Mouse (Mus musculus) lung, adult 2 months (tissue): ENCODE data around the gene Zfp956. TPM values are rescaled to one million over a fixed set of nuclear protein-coding genes. Genes with fewer than 3 reads are reported as not detected.

Experiments
- DNase-seq: peaks from one replicate; pipeline ENCODE4 v3.0.0; 2022
- H3K4me1 ChIP-seq: fragments of 200-500 bp; 2 replicates; pipeline ENCODE4 v1.6.1; 2011; ENCODE audit warnings: low read length; ENCODE audit not compliant: control insufficient read depth, insufficient read depth
- H3K4me3 ChIP-seq: fragments of 200-500 bp; replicated peaks from 2 replicates; pipeline ENCODE3; 2011; ENCODE audit warnings: low read depth, mild to moderate bottlenecking, control low read depth, low read length; ENCODE audit errors: extremely low read depth
- CTCF ChIP-seq: fragments of 200-500 bp; IDR thresholded peaks from 2 replicates; pipeline ENCODE4 v1.5.1; 2011; ENCODE audit warnings: mild to moderate bottlenecking, low read length, control low read depth; ENCODE audit not compliant: insufficient read depth
- POLR2A ChIP-seq: fragments of 200-500 bp; IDR thresholded peaks from 2 replicates; pipeline ENCODE4 v1.6.1; 2011; ENCODE audit warnings: low read depth, mild to moderate bottlenecking, control low read depth, low read length, borderline replicate concordance; ENCODE audit errors: extremely low read depth
- WGBS: fragments of 180-500 bp; shearing (Covaris S2); methylation state at CpG from one replicate; pipeline ENCODE4 v1.1.7; 2018; 5-methylcytosine and 5-hydroxymethylcytosine counted together
- polyA plus RNA-seq: library from polyadenylated mRNA; depleted of rRNA; stranded (reverse); fragments of >200 nt; gene quantifications from 2 replicates; pipeline ENCODE4 v1.2.3, GENCODE M21; 2012; rRNA removed

The Zfp956 gene
- polyA plus RNA-seq = 8.9 and 9.4 TPM in 2 replicates

GRCm38 (mm10) chr6:47953191-47953726 is at the start of gene Zfp956:
TSS of gene Zfp956 (plus strand) at chr6:47953390.
- TF ChIP-seq POLR2A (peak; percentile 79; the same call in 1 of the 2 replicates), CTCF (no peak)
- DNase-seq = peak; percentile 96
- Histone ChIP-seq H3K4me3 (peak within 1 kb of the TSS; percentile 86), H3K4me1 (no peaks in the 10 kb centered on the region)
- WGBS = under 1% methylated on average over 31 of the region's 31 CpGs

GRCm38 (mm10) chr6:47903587-47903986 is 49.6 kb upstream of the Zfp956 start:
- 81% methylated on average over 4 of the region's 4 CpGs for WGBS
- Histone ChIP-seq H3K4me3 (no peak overlapping the region), H3K4me1 (no peaks in the 10 kb centered on the region)
- TF ChIP-seq CTCF (no peak), POLR2A (no peak)
- no peak for DNase-seq

- TF ChIP-seq POLR2A = no peak
- no peak for TF ChIP-seq CTCF
- 85% methylated on average over 19 of the region's 19 CpGs for WGBS
- no peak for DNase-seq
- Histone ChIP-seq H3K4me1 (no peaks in the 10 kb centered on the region), H3K4me3 (no peak overlapping the region)
These were observed 48.8 kb upstream of the Zfp956 start for GRCm38 (mm10) chr6:47904361-47904760.

GRCm38 (mm10) chr6:47904917-47905695 is 48.1 kb upstream of the Zfp956 start:
- no peak overlapping the region for H3K4me3 ChIP-seq
- H3K4me1 ChIP-seq = no peaks in the 10 kb centered on the region
- no peak for DNase-seq
- WGBS = 80% methylated on average over 44 of the region's 44 CpGs
- TF ChIP-seq POLR2A = no peak
- TF ChIP-seq CTCF = no peak

- no peak for TF ChIP-seq POLR2A
- no peak for TF ChIP-seq CTCF
- 98% methylated on average over 5 of the region's 5 CpGs for WGBS
- no peak overlapping the region for H3K4me3 ChIP-seq
- no peaks in the 10 kb centered on the region for H3K4me1 ChIP-seq
- no peak for DNase-seq
These were observed 46.9 kb upstream of the Zfp956 start for GRCm38 (mm10) chr6:47906326-47906725.

- Histone ChIP-seq H3K4me1 (no peaks in the 10 kb centered on the region), H3K4me3 (no peak overlapping the region)
- 89% methylated on average over 1 of the region's 1 CpGs for WGBS
- TF ChIP-seq CTCF (no peak), POLR2A (no peak)
- no peak for DNase-seq
These were observed 44.2 kb upstream of the Zfp956 start for GRCm38 (mm10) chr6:47909007-47909406.

GRCm38 (mm10) chr6:47911650-47912049 is 41.5 kb upstream of the Zfp956 start:
- no peak for DNase-seq
- no peak overlapping the region for H3K4me3 ChIP-seq
- no peak for TF ChIP-seq POLR2A
- no peak for TF ChIP-seq CTCF
- WGBS = 31% methylated on average over 1 of the region's 1 CpGs
- H3K4me1 ChIP-seq = no peaks in the 10 kb centered on the region

GRCm38 (mm10) chr6:47912991-47913390 is 40.2 kb upstream of the Zfp956 start:
- DNase-seq = no peak
- Histone ChIP-seq H3K4me3 (no peak overlapping the region), H3K4me1 (no peaks in the 10 kb centered on the region)
- 41% methylated on average over 3 of the region's 3 CpGs for WGBS
- TF ChIP-seq CTCF = no peak
- TF ChIP-seq POLR2A = no peak

GRCm38 (mm10) chr6:47917051-47917450 is 36.1 kb upstream of the Zfp956 start:
- 73% methylated on average over 5 of the region's 5 CpGs for WGBS
- H3K4me1 ChIP-seq = peaks cover 8% of the 10 kb centered on the region
- no peak overlapping the region for H3K4me3 ChIP-seq
- no peak for DNase-seq
- TF ChIP-seq CTCF (no peak), POLR2A (no peak)
